Comparison of ENCODE assay signal across 8 mouse cellular contexts in genomic region chr11:43385716-43386115, GRCm38 (mm10). TPM values are rescaled to one million over a fixed set of nuclear protein-coding genes. Genes with fewer than 3 reads are reported as not detected.
A peak's percentile ranks its signal among the peaks of the same experiment; 100 is the strongest.
DNase-seq lines count a peak whose midpoint lies in the region; ATAC-seq and TF ChIP-seq lines count a peak whose summit lies in the region.

No protein-coding gene starts in this region.

- 6% methylated on average over 8 of the region's 8 CpGs for WGBS in lung, adult 2 months
- 3% methylated on average over 8 of the region's 8 CpGs for WGBS in heart, embryonic 16.5 days
- WGBS in liver, embryonic 15.5 days (ENCODE audit: insufficient replicate concordance) = 13% methylated on average over 8 of the region's 8 CpGs
- 7% methylated on average over 8 of the region's 8 CpGs for WGBS in stomach, embryonic 15.5 days

- no peaks in the 10 kb centered on the region for H3K9me3 ChIP-seq in heart, embryonic 16.5 days (replicated peaks; ENCODE audit: control insufficient read depth, low read length)
- no peaks in the 10 kb centered on the region for H3K9me3 ChIP-seq in liver, embryonic 15.5 days (replicated peaks)
- H3K9me3 ChIP-seq in stomach, embryonic 15.5 days = no peaks in the 10 kb centered on the region

- no peak for TF ChIP-seq POLR2A in lung, adult 2 months (IDR thresholded peaks at IDR 0.05; ENCODE audit: borderline replicate concordance, extremely low read depth, low read depth, low read length)

- intact Hi-C loops in gastrocnemius, postnatal 14 days (cut with DNase I; ENCODE audit: low total_unique reads) = no loop called here

- peaks cover 3% of the 10 kb centered on the region for H3K4me1 ChIP-seq in lung, adult 2 months (ENCODE audit: control insufficient read depth, insufficient read depth, low read length)
- H3K4me1 ChIP-seq in heart, embryonic 16.5 days (ENCODE audit: control insufficient read depth, insufficient read depth, low read length) = peaks cover 8% of the 10 kb centered on the region; the same call in 1 of the 2 replicates
- H3K4me1 ChIP-seq in liver, embryonic 15.5 days (replicated peaks) = no peaks in the 10 kb centered on the region
- H3K4me1 ChIP-seq in stomach, embryonic 15.5 days = peaks cover 2% of the 10 kb centered on the region; the same call in 1 of the 2 replicates

- no peaks in the 10 kb centered on the region for H3K36me3 ChIP-seq in heart, embryonic 16.5 days (ENCODE audit: control insufficient read depth, insufficient read depth)
- no peaks in the 10 kb centered on the region for H3K36me3 ChIP-seq in liver, embryonic 15.5 days (replicated peaks)
- H3K36me3 ChIP-seq in stomach, embryonic 15.5 days = no peaks in the 10 kb centered on the region

- H3K9ac ChIP-seq in heart, embryonic 16.5 days (ENCODE audit: low read length) = peak overlapping the region; percentile 72
- no peak overlapping the region for H3K9ac ChIP-seq in liver, embryonic 15.5 days
- no peak overlapping the region for H3K9ac ChIP-seq in stomach, embryonic 15.5 days

- no peak for TF ChIP-seq CTCF in lung, adult 2 months (IDR thresholded peaks at IDR 0.05; ENCODE audit: insufficient read depth, low read length)

- H3K27ac ChIP-seq in heart, embryonic 16.5 days (ENCODE audit: low read length) = no peak overlapping the region; the same call in 1 of the 2 replicates
- H3K27ac ChIP-seq in liver, embryonic 15.5 days (replicated peaks) = no peak overlapping the region
- H3K27ac ChIP-seq in stomach, embryonic 15.5 days = no peak overlapping the region

- peak overlapping the region; percentile 86 for H3K4me2 ChIP-seq in heart, embryonic 16.5 days (ENCODE audit: low read depth, low read length)
- H3K4me2 ChIP-seq in liver, embryonic 15.5 days = peak overlapping the region; percentile 58
- peak overlapping the region; percentile 61 for H3K4me2 ChIP-seq in stomach, embryonic 15.5 days

- H3K27me3 ChIP-seq in heart, embryonic 16.5 days (ENCODE audit: control insufficient read depth, insufficient read depth, low read length) = no peaks in the 10 kb centered on the region
- H3K27me3 ChIP-seq in liver, embryonic 15.5 days = peaks cover 20% of the 10 kb centered on the region
- H3K27me3 ChIP-seq in stomach, embryonic 15.5 days (replicated peaks) = 0 out of 2 replicates have a peak, but pooled peaks cover 3% of the 10 kb centered on the region

- ATAC-seq in heart, embryonic 16.5 days (replicated peaks; ENCODE audit: extremely low read depth, insufficient read depth, low FRiP score) = 0 out of 2 replicates have a peak, but pooled peaks have one; percentile 25
- no peak for ATAC-seq in liver, embryonic 15.5 days (ENCODE audit: insufficient read depth)
- peak; percentile 56 for ATAC-seq in stomach, embryonic 15.5 days (ENCODE audit: insufficient read depth, low FRiP score, low read depth)

- DNase-seq in adrenal gland, adult 2 months = peak; percentile 5
- DNase-seq in adrenal gland, adult 8-10 months = no peak
- DNase-seq in lung, adult 2 months = no peak
- DNase-seq in lung, adult 18-20 months = no peak
- DNase-seq in gastrocnemius, postnatal 14 days = no peak

- H3K4me3 ChIP-seq in lung, adult 2 months (replicated peaks; ENCODE audit: extremely low read depth, low read depth, low read length) = peak overlapping the region; percentile 22
- H3K4me3 ChIP-seq in heart, embryonic 16.5 days (ENCODE audit: low read length) = peak overlapping the region; percentile 54
- H3K4me3 ChIP-seq in liver, embryonic 15.5 days (replicated peaks) = 0 out of 2 replicates have a peak overlapping the region, but pooled peaks have one; percentile 26
- H3K4me3 ChIP-seq in stomach, embryonic 15.5 days (replicated peaks) = peak overlapping the region; percentile 35

RNA-seq across cellular contexts. Expression of gene Pttg1, which starts 40.3 kb away (rescaled TPM):
- total RNA-seq in adrenal gland, adult 2 months (2021) = 10 to 100 TPM; 45.4 to 45.5 TPM
- 4.5 and 7.3 TPM in 2 replicates for polyA plus RNA-seq in adrenal gland, adult 2 months (2012; rRNA removed)
- total RNA-seq in adrenal gland, adult 8-10 months (2022) = 10 to 100 TPM; 41.3 to 59.5 (median 53.1) TPM
- 4.3 and 15.4 TPM in 2 replicates for polyA plus RNA-seq in lung, adult 2 months (2012; rRNA removed)
- 110 and 121 TPM in 2 replicates for polyA plus RNA-seq in heart, embryonic 16.5 days (2015; fragmentation: Nextera tagmentation; extraction: Ambion mirVana)
- 40.7 and 42.7 TPM in 2 replicates for polyA plus RNA-seq in liver, embryonic 15.5 days (2015; fragmentation: Nextera tagmentation; extraction: Ambion mirVana)
- 60.9 and 62.4 TPM in 2 replicates for polyA plus RNA-seq in stomach, embryonic 15.5 days (2015; fragmentation: Nextera tagmentation; extraction: Ambion mirVana)
- 10 to 100 TPM; 26.5 to 30.2 TPM for total RNA-seq in gastrocnemius, postnatal 14 days (2021)

RNA-seq across cellular contexts. Expression of gene Slu7, which starts 47.8 kb away (rescaled TPM):
- total RNA-seq in adrenal gland, adult 2 months (2021) = 10 to 100 TPM; 42.7 to 44.4 TPM
- polyA plus RNA-seq in adrenal gland, adult 2 months (2012; rRNA removed) = 1.5 and 2.3 TPM in 2 replicates
- total RNA-seq in adrenal gland, adult 8-10 months (2022) = 10 to 100 TPM; 40.4 to 53.6 (median 46.9) TPM
- 3.2 and 6.0 TPM in 2 replicates for polyA plus RNA-seq in lung, adult 2 months (2012; rRNA removed)
- polyA plus RNA-seq in heart, embryonic 16.5 days (2015; fragmentation: Nextera tagmentation; extraction: Ambion mirVana) = 37.6 and 40.5 TPM in 2 replicates
- polyA plus RNA-seq in liver, embryonic 15.5 days (2015; fragmentation: Nextera tagmentation; extraction: Ambion mirVana) = 21.9 and 24.5 TPM in 2 replicates
- 51.0 and 51.8 TPM in 2 replicates for polyA plus RNA-seq in stomach, embryonic 15.5 days (2015; fragmentation: Nextera tagmentation; extraction: Ambion mirVana)
- total RNA-seq in gastrocnemius, postnatal 14 days (2021) = 10 to 100 TPM; 27.8 to 27.9 TPM
